Mouse (Mus musculus) kidney, adult 9 months (tissue): Measurements from ENCODE around the gene Atp1b1.
A peak's percentile ranks its signal among the peaks of the same experiment; 100 is the strongest.

Experiments used
- DNase-seq: peaks from one replicate; pipeline ENCODE4 v3.0.0; 2022

Gene Atp1b1

GRCm38 (mm10) chr1:164434049-164434448 lies 24.1 kb downstream of the Atp1b1 start:
- DNase-seq, result peak; percentile 23

DNA sequence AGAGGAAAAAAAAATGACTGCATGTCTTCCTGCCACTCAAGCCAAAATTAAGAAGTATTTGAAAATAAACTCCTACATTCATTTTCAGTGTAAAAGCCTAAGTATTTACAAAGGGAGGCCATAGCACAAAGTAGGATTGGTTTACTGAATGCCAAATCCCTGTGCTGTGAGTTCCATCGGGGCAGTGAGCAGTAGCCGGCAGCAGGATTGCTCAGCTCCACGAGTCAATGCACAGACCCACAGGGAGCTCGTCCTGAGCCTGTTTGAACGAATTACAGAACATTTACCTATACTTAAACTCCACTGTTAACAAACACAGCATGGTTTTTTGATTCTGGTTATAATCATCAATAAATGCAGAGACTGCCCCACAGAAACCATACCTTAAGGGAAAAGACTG lies 25.5 kb downstream of the Atp1b1 start:
- peak; percentile 42 for DNase-seq

GRCm38 (mm10) chr1:164428644-164429043 lies 29.5 kb downstream of the Atp1b1 start:
- no peak for DNase-seq

- DNase-seq, result no peak
These were observed 30.4 kb downstream of the Atp1b1 start for GRCm38 (mm10) chr1:164427777-164428176.

GRCm38 (mm10) chr1:164426227-164426626 lies 31.9 kb downstream of the Atp1b1 start:
- DNase-seq, result no peak

GRCm38 (mm10) chr1:164420623-164421354 lies 37.4 kb downstream of the Atp1b1 start:
- DNase-seq, result no peak

DNA sequence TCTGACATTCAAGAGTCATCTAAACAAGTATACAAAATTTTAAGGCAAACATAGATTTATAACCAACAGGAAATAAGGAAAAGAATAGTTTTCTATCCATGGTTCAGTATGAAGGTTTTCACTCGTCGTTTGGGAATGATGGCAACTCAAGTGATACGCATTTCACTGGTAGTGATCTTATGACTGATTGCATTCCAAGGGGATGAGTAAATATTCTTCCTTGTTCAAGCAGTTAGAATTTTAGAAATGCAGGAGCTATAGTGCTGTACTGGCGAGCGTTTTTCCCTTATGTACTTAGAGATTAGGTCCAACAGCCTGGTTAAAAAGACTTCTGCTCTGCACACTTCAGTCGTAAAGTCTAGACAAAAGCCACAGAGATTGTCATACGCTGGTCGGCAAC lies 38.8 kb downstream of the Atp1b1 start:
- no peak for DNase-seq

GRCm38 (mm10) chr1:164418320-164418719 lies 39.8 kb downstream of the Atp1b1 start:
- DNase-seq, result peak; percentile 87

GRCm38 (mm10) chr1:164417604-164418003 lies 40.6 kb downstream of the Atp1b1 start:
- DNase-seq, result peak; percentile 47

DNA sequence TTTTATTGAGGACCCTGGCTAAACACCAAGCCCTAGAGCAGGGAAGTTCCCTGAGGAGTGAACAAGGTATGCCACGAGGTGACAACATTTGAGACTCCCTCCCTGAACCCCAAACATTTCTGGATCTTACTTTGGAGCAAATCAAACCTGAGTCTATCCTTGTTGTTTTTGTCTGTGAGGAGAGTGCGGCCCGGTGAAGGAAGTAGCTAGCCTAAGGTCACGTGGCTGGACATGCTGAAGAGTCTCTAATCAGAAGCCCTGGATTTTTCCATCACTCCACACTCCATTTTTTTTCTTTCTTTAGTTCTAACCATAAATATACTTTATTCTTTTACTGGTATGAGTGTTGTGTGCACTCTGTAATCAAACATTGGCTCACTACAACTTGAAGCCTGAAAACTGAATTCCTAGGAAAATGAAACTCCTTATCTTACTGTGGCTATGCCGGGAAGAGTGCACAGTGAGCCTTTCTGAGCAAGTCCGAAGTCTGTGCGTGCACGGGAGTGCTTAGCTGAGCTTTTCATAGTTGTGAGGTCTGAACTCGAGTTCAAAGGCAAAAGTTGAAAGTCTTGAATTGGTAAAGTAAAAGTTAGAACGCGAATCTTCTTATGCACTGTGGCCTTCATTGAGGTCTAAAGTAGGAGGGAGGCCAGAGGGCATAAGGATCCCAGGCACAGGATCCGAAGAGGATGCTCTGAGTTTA lies 41.3 kb downstream of the Atp1b1 start:
- DNase-seq, result peak; percentile 88

GRCm38 (mm10) chr1:164415347-164415751 lies 42.8 kb downstream of the Atp1b1 start:
- peak; percentile 96 for DNase-seq

GRCm38 (mm10) chr1:164413608-164414007 lies 44.5 kb downstream of the Atp1b1 start:
- no peak for DNase-seq

DNA sequence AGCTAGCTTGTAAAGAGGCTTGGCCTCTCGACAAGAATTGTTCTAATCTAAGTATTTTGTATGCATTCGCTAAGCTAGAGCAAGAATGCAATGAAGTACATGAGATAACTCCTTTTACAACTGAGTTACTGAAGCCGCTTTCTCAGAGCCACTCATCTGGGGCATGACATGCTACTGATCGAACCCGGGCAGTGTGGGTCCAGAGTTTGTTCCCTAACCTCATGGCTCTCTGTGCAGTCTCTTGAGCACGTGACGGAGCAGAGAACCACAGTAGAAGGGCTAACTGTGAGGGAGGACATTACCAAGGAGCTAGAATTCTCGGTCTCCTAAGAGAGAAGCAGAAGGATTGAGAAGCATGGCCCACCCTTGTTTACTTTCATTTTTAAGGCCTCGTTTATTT lies 45.2 kb downstream of the Atp1b1 start:
- peak; percentile 56 for DNase-seq

DNA sequence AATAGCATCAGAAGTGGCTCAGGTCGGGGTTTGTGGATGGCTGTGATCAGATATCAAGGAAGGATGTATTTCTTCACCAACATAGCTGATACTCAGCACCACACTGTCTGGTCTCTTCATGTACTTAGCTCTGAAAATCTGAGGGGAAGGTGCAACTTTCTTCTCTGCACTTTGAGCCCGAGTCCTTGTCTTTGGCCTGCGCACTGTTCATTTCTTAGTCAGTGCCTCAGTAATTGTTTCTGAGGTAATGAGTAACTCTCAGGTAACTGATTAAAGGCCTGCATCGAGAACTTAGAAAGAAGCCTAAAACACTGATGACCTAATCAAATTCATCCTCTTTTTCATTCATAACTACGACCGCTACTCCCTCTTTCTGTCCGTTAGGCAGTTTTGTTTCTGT lies 46.8 kb downstream of the Atp1b1 start:
- DNase-seq, result peak; percentile 93

DNA sequence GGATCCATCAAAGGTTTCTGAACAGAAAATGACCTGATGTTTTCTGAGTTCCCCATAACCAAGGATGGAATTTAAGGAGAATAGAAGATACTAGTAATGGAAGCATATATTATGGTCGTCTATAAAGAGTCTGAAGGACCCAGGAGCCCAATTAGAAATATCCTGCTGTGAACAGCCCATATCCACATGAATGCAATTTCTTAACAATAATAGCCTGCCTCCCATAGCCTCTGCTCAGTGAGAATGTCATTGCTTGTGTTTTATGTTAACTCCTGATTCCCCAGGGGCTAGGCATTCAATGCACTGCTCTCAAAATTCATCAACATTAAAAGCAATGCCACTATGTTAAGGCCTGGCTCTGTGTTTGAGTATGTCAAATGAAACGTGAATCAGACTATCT lies 49.5 kb downstream of the Atp1b1 start:
- DNase-seq, result no peak

DNA sequence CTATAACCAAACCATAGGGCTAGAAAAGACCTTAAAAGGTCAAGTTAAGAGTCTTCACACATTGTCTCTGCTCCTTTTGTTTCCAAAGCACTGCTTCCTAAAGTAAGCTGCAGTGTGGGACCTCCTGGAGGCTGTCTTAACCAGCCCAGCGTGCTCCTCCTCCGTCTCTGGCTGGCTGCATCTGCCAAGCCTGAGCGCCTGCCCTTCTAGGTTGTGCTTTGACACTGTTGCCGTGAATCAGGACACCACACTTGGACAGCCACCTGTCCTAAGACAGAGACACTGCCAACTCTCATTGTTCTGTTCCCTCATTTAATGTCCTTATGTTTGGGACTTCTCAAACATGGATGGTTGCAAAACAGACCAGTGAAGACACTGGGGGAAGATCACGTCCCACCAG lies 51.6 kb downstream of the Atp1b1 start:
- peak; percentile 54 for DNase-seq

DNA sequence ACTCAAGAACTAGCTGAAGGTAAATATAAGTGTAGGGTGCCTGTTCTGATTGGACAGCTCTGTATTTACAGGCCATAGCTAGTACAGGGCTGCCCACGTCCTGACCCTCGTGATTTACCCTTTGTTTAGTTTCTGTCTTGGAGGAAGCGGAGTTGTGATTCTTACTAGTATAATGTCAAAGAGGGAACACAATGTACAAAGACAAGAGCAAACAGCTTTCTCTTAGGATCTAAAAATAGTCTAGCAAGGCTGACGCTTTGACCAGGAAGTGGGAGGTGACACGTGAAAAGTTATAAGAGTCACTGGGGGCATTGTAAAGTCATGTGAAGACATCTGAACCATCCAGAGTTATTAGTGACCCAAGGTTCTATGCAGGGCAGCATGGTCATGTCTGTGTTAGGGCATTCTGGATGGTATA lies 52.8 kb downstream of the Atp1b1 start:
- peak; percentile 40 for DNase-seq

DNA sequence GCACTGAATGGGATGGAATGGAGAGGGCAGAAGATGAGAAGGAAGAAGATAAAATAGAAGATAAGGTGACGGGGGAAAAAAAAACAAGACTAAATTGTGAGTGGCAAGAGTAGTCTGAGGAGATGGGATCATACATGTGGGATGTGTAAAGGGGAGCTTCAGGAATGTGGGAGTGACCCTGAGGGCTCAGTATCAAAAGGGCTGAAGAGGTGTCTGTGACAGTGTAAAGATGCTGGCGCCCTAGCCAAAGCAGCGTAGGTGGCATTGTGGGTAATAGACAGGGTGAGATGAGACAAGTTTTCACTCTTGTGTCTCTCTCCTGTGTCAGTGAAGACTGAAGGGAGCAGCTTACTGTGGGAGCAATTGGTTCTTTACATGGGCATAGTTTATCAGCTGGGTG lies 58.6 kb downstream of the Atp1b1 start:
- no peak for DNase-seq

GRCm38 (mm10) chr1:164397672-164398071 lies 60.5 kb downstream of the Atp1b1 start:
- DNase-seq, result no peak

DNA sequence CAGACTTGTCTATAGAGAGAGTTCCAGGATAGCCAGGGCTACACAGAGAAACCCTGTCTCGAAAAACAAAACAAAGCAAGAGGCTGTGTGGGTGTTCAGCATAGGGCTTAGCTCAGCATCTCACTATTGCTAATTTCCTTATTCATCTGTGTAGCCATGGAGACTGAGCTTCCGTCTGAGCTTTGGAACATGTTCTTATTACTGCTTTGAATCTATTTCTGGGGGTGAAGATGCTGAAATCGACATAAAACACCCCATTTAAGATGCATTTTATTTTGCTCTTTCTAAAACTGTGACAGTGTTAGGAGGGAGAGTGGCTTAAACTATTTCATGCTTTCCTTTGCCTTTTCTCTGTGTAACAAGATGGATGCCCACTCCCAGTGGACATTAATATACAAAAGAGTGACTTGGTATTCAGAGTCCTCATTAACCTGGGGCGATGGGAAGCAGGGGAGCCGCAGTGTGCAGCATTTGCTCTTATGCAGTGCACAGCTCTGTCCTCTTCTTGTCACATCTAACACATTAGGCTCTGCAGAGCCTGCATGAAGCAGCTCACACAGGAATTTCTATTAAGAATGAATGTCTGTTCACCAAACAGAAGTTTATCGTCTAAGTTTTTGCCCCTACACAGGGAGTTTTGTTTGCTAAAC lies 62.9 kb downstream of the Atp1b1 start:
- no peak for DNase-seq

DNA sequence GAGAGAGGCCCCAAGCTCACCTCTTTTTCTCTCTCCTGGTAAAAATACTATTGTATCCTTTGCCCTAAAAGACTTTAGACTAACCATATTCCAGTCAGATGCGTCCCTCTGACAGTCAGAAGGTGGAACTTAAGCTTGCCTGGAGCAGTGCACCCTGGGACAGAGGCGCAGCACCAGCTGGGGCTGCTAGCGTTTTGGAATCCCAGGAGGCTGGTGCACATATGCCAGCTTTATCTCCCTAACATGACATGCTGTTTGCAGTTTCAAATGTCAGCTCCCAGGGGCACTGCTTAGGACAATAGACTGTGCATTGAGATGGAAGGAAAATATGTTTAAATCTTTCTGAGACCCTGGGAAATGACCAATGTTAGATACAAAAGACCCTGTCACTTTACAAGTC lies 66.0 kb downstream of the Atp1b1 start:
- DNase-seq, result no peak

DNA sequence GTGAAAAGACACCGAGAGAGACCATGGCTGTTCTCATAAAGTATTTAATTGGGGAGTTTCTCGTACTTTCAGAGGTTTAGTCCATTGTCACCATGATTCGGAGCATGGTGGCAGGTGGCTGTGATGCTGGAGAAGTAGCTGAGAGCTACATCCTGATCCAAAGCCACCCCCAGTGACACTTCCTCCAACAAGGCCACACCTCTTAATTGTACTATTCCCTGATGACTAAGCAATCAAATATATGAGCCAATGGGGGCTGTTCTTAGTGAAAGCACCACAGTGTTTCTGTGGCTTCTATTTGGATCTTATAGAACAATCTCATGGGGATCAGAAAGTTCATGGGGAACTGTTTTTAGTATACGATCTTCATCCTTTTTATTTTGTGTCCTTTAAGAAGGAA lies 68.4 kb downstream of the Atp1b1 start:
- no peak for DNase-seq
